Mouse (Mus musculus) embryonic facial prominence, embryonic 10.5 days (tissue): ENCODE results near the gene Hcrt. TPM values are rescaled to one million over a fixed set of nuclear protein-coding genes. Genes with fewer than 3 reads are reported as not detected.
"Not testable (repeated sequence)": the region's sequence is repeated elsewhere in the genome, so short reads cannot be mapped to it uniquely, and the experiment has no call there.

Experiments
- DNase-seq: peaks from one replicate; pipeline ENCODE4 v3.0.0-alpha.2; 2017; ENCODE audit warnings: low spot score
- H3K27ac ChIP-seq: fragments of 300-500 bp; sonication (generic); replicated peaks from 2 replicates; pipeline ENCODE4 v1.5.1; 2016; ENCODE audit warnings: mild to moderate bottlenecking
- H3K27me3 ChIP-seq: fragments of 300-500 bp; sonication (generic); replicated peaks from 2 replicates; pipeline ENCODE4 v1.6.1; 2016; ENCODE audit warnings: low read depth, mild to moderate bottlenecking; ENCODE audit not compliant: poor library complexity, severe bottlenecking
- H3K36me3 ChIP-seq: fragments of 300-500 bp; sonication (generic); replicated peaks from 2 replicates; pipeline ENCODE4 v1.6.1; 2016; ENCODE audit warnings: mild to moderate bottlenecking, moderate library complexity
- H3K4me1 ChIP-seq: fragments of 300-500 bp; sonication (generic); 2 replicates; pipeline ENCODE4 v1.6.1; 2016
- H3K4me3 ChIP-seq: fragments of 300-500 bp; sonication (generic); 2 replicates; pipeline ENCODE4 v1.5.1; 2016; ENCODE audit warnings: mild to moderate bottlenecking, moderate library complexity
- H3K9me3 ChIP-seq: fragments of 300-500 bp; sonication (generic); 2 replicates; pipeline ENCODE4 v1.6.1; 2016; ENCODE audit warnings: mild to moderate bottlenecking
- WGBS: fragments of 180-500 bp; shearing (Covaris S2); methylation state at CpG from one replicate; pipeline ENCODE4 v1.1.7; 2016; 5-methylcytosine and 5-hydroxymethylcytosine counted together
- polyA plus RNA-seq: library from polyadenylated mRNA; unstranded; fragments of >200 nt; fragmentation: Nextera tagmentation; extraction: Ambion mirVana; gene quantifications from 2 replicates; pipeline ENCODE4 v1.2.1, GENCODE M21; 2016

The Hcrt gene
- polyA plus RNA-seq: not detected in 2 replicates

GRCm38 (mm10) chr11:100762831-100763230 lies at the start of gene Hcrt:
Hcrt (minus strand) TSS chr11:100762931.
- Histone ChIP-seq H3K36me3 (no peaks in the 10 kb centered on the region), H3K27ac (0 out of 2 replicates have a peak within 1 kb of the TSS, but pooled peaks have one; percentile 35), H3K27me3 (peaks cover 54% of the 10 kb centered on the region), H3K4me1 (peaks cover 29% of the 10 kb centered on the region), H3K4me3 (peak within 1 kb of the TSS; percentile 61), H3K9me3 (no peaks in the 10 kb centered on the region)
- DNase-seq: no peak
- WGBS: 87% methylated on average over 7 of the region's 7 CpGs

DNA sequence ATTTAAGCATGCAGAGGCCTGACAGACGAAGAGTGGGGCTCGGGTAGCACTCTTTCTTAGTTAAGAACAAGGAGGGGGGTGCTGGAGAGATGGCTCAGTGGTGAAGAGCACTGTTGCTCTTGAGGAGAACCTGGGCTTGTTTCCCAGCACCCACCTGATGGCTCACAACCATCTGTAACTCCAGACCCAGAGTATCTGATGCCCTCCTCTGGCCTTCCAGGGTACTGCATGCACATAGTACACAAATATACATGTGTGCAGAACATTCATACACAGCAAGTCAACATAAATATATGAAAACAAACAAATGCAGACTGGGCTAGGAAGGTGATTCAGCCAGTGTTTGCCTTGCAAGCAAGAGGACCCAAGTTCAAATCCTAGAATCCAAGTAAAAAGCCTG lies 48.4 kb upstream of the Hcrt start:
- no peaks in the 10 kb centered on the region; the same call in 1 of the 2 replicates for H3K36me3 ChIP-seq
- 0 out of 2 replicates have a peak overlapping the region, but pooled peaks have one; percentile 1 for H3K27ac ChIP-seq
- 82% methylated on average over 2 of the region's 2 CpGs for WGBS
- no peaks in the 10 kb centered on the region for H3K9me3 ChIP-seq
- no peak overlapping the region for H3K4me3 ChIP-seq
- no peak for DNase-seq
- peaks cover 21% of the 10 kb centered on the region for H3K4me1 ChIP-seq
- H3K27me3 ChIP-seq: no peaks in the 10 kb centered on the region

- Histone ChIP-seq H3K4me1 (peaks cover 17% of the 10 kb centered on the region), H3K27ac (peak overlapping the region; percentile 1; the same call in 1 of the 2 replicates), H3K9me3 (no peaks in the 10 kb centered on the region), H3K27me3 (no peaks in the 10 kb centered on the region), H3K4me3 (no peak overlapping the region), H3K36me3 (no peaks in the 10 kb centered on the region; the same call in 1 of the 2 replicates)
- WGBS: 43% methylated on average over 9 of the region's 9 CpGs
- peak; percentile 48 for DNase-seq
Observed at GRCm38 (mm10) chr11:100810516-100810915, 47.8 kb upstream of the Hcrt start.

GRCm38 (mm10) chr11:100806380-100807305 lies 43.9 kb upstream of the Hcrt start:
- no peaks in the 10 kb centered on the region for H3K27me3 ChIP-seq
- peaks cover 33% of the 10 kb centered on the region for H3K36me3 ChIP-seq
- H3K27ac ChIP-seq: 0 out of 2 replicates have a peak overlapping the region, but pooled peaks have one; percentile 57
- peaks cover 10% of the 10 kb centered on the region for H3K4me1 ChIP-seq
- no peak for DNase-seq
- WGBS: 74% methylated on average over 20 of the region's 20 CpGs
- no peak overlapping the region for H3K4me3 ChIP-seq
- H3K9me3 ChIP-seq: no peaks in the 10 kb centered on the region

DNA sequence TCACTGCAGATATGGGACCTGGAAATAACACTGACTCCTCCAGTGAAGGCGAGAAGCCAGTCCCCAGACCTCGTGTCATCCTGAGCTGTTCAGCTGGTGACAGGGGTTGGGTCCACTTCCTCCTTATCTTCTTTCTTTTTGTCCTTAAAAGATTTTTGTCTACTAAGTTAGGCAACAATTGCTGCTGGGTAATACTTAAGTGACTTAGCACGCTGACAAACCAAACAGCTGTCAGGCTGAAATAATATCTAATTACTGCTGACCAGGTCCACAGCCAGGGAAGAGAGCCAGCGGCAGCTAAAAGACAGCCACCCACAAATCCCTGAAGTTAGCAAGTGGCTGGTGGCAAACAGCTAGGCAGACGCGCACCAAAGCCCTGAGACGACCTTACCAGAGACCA lies 42.8 kb upstream of the Hcrt start:
- Histone ChIP-seq H3K27me3 (no peaks in the 10 kb centered on the region), H3K4me1 (peaks cover 8% of the 10 kb centered on the region), H3K36me3 (peaks cover 43% of the 10 kb centered on the region), H3K27ac (no peak overlapping the region), H3K9me3 (no peaks in the 10 kb centered on the region), H3K4me3 (no peak overlapping the region)
- DNase-seq: no peak
- 78% methylated on average over 7 of the region's 7 CpGs for WGBS

- DNase-seq: no peak
- H3K36me3 ChIP-seq: peaks cover 49% of the 10 kb centered on the region
- H3K27me3 ChIP-seq: no peaks in the 10 kb centered on the region
- no peaks in the 10 kb centered on the region for H3K9me3 ChIP-seq
- H3K4me1 ChIP-seq: peaks cover 3% of the 10 kb centered on the region; the same call in 1 of the 2 replicates
- 94% methylated on average over 10 of the region's 10 CpGs for WGBS
- no peak overlapping the region for H3K27ac ChIP-seq
- H3K4me3 ChIP-seq: no peak overlapping the region
Observed at GRCm38 (mm10) chr11:100804409-100804808, 41.7 kb upstream of the Hcrt start.

DNA sequence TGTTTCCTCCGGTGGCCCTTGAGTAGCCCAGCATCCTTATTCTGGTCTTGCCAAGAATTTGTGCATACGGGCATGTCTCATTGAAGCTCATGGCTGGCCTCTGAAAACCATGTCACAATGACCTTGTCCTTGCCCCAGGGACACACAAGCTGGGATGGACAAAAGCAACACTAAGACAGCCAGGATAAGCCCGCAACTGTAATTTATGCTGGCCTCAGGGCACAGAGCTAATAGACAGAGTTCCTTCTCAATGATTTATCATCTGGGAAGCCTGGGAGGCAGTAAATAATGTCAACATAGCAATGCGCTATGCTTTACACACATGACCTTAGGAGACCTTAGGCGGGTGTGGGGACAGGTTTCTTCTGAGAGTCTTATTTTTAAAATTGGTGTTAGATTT lies 36.7 kb upstream of the Hcrt start:
- Histone ChIP-seq H3K4me1 (no peaks in the 10 kb centered on the region), H3K27me3 (no peaks in the 10 kb centered on the region), H3K9me3 (no peaks in the 10 kb centered on the region), H3K36me3 (peaks cover 56% of the 10 kb centered on the region), H3K27ac (no peak overlapping the region), H3K4me3 (no peak overlapping the region)
- no peak for DNase-seq
- WGBS: 84% methylated on average over 5 of the region's 5 CpGs

DNA sequence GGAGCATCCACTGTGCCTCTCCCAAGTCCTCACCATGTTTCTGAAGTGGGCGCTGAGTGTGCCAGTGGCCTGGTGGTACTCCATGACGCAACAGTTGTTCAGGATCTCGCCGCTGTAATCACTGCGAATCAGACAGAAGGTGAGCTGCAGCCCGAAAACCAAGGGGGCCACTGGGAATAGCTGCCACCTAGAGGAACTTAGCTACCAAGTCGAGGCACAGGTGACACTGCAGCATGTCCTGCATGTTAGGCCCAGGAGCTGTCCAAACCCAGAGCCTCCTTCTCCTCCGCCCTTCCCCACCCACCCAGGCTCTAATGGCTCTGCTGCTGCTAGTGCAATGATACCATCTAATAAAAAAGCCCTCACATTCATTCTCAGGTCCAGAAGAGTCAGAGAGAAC lies 33.9 kb upstream of the Hcrt start:
- Histone ChIP-seq H3K9me3 (no peaks in the 10 kb centered on the region), H3K36me3 (peaks cover 31% of the 10 kb centered on the region), H3K27me3 (no peaks in the 10 kb centered on the region), H3K4me3 (no peak overlapping the region), H3K27ac (no peak overlapping the region), H3K4me1 (no peaks in the 10 kb centered on the region)
- WGBS: 62% methylated on average over 8 of the region's 8 CpGs
- DNase-seq: no peak

DNA sequence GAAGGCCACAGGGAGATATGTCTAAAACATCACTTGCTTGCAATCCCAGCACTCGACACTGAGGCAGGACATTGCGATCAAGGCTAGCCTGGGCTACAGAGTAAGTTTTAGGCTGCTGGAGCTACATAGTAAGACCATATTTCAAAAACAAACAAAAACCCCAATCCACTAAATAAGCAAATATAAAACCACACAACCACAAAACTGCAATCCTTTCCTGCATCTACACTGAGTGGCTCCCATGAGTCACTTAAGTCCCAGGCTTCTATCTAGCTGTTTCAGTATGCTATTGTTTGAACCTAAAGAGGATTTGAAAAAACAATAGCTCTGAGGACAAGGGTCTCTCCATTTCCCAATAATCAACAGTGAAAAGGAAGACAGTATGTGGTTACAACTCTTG lies 32.7 kb upstream of the Hcrt start:
- WGBS: 92% methylated on average over 2 of the region's 2 CpGs
- H3K36me3 ChIP-seq: peaks cover 29% of the 10 kb centered on the region
- no peaks in the 10 kb centered on the region for H3K4me1 ChIP-seq

DNA sequence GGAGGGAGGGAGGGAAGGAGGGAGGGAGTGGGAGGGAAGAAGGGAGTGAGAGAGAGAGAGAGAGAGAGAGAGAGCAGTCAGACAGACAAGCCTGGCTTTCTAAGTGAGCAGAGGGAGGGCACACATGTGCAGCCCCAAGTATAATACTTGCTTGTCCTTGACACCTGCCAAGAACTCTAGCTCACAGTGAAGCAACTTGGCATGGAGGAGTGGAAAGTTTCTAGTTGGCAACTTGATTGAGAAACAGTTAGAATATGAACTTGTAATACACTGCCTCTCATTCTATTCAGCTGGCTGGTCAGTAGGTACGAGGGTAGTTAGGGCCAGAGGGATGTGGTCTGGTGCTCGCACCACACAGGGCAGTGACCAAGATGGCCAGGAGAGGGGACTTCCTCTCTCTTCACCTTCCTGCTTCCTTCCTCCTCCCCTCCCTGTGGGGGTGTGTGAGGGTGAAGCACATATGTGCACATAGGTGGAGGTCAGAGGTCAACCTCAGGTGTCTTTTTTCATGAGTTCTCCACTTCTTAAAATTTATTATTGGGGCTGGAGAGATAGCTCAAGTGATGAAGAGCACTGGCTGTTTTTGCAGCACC lies 28.8 kb upstream of the Hcrt start:
- DNase-seq: no peak
- Histone ChIP-seq H3K36me3 (peaks cover 18% of the 10 kb centered on the region; the same call in 1 of the 2 replicates), H3K9me3 (no peaks in the 10 kb centered on the region), H3K4me1 (peaks cover 26% of the 10 kb centered on the region), H3K27me3 (no peaks in the 10 kb centered on the region), H3K27ac (no peak overlapping the region), H3K4me3 (no peak overlapping the region)
- WGBS: 92% methylated on average over 2 of the region's 2 CpGs

More for the DNA sequence above, 32.7 kb upstream of the Hcrt start:
- Histone ChIP-seq H3K9me3 (no peaks in the 10 kb centered on the region), H3K27me3 (no peaks in the 10 kb centered on the region), H3K4me3 (no peak overlapping the region), H3K27ac (no peak overlapping the region)
- DNase-seq: no peak

DNA sequence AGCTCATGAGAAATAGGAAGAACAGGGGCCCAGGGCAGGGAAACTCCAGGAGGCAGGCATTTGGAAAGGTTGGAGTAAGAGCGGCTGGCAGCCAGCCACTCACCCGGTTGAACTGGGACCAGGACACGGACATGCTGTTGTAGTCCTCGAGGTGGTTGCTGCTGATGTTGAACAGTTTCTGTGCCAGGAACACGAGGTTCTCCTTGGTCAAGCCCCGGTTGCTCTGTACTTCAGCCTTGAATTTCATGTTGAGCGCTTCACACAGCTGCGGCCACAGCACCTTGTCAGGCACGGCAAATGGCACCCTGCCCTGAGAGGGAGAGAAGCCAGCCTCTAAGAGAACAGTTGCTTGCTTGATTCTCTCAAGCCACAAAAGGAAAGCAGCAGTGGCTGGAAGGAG lies 27.9 kb upstream of the Hcrt start:
- H3K27ac ChIP-seq, H3K27me3 ChIP-seq, DNase-seq, H3K9me3 ChIP-seq, H3K4me3 ChIP-seq: not testable (repeated sequence)
- 92% methylated on average over 9 of the region's 9 CpGs for WGBS
- Histone ChIP-seq H3K4me1 (peaks cover 31% of the 10 kb centered on the region), H3K36me3 (peaks cover 13% of the 10 kb centered on the region; the same call in 1 of the 2 replicates)

GRCm38 (mm10) chr11:100789702-100790101 lies 27.0 kb upstream of the Hcrt start:
- Histone ChIP-seq H3K9me3 (no peaks in the 10 kb centered on the region), H3K36me3 (peaks cover 15% of the 10 kb centered on the region; the same call in 1 of the 2 replicates), H3K4me1 (peaks cover 31% of the 10 kb centered on the region), H3K27me3 (no peaks in the 10 kb centered on the region), H3K4me3 (no peak overlapping the region), H3K27ac (no peak overlapping the region; the same call in 1 of the 2 replicates)
- DNase-seq: no peak
- WGBS: 76% methylated on average over 3 of the region's 3 CpGs
